Mouse (Mus musculus): ENCODE measurements around the gene Dhrs7.
A peak's percentile ranks its signal among the peaks of the same experiment; 100 is the strongest.
"Not testable (repeated sequence)": the region's sequence is repeated elsewhere in the genome, so short reads cannot be mapped to it uniquely, and the experiment has no call there.

The Dhrs7 gene

DNA sequence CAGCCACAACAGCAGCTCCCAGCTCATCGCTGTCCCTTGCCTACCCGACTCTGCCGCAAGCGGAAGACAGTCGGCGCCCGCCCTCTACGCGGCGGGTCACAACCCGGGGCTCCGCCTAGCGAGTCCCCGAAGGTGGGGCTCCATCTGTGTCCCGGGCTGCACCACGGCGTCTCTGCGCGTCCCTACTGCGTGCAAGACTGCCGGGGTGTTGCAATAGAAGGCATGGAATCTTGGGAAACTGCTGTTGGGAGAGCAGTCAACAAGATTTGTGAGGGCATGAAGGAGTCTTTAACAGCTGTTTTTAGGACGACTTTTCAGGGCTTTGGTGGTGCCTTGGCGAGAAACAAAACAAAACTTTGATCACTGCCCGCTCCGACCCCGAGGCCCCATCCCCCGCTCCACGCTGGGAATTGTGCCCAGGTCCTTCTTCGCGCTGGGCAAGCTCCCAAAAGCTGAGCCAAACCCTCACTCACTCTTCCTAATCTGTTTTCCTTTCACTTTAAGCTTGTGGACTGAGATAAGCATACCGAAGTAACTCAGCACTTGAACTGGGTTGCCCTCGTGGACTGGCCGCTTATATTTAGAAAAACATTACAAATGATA, at the start of gene Dhrs7:
Gene Dhrs7 (minus strand): TSS at position 175 of the 603 bp plus-strand sequence.
- DNase-seq = peak; percentile 73

- DNase-seq = no peak
Observed at GRCm38 (mm10) chr12:72709981-72710380, 45.3 kb upstream of the Dhrs7 start.

GRCm38 (mm10) chr12:72704068-72704467, 39.4 kb upstream of the Dhrs7 start:
- no peak for DNase-seq

- DNase-seq = no peak
Observed at GRCm38 (mm10) chr12:72700013-72700412, 35.3 kb upstream of the Dhrs7 start.

GRCm38 (mm10) chr12:72694901-72695463, 30.3 kb upstream of the Dhrs7 start:
- DNase-seq = no peak

DNA sequence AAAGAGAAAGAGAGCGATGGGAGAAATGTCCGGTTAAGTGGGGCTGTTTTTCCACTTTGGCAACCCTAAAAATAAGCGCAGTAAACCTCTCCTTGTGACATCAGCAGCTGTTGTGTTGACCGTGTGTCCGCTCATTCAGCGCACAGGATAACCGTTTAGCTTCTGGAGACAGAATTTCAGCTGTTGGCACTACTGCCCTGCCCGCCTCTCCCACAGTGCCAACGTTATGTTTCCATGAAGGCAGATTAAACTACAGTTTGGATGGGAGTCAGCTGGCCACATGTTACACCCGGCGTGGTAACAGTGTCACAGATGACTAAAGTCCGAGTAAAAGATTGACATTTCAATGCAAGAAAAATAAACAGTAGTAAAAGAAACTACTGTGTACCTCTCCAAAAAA, 29.7 kb upstream of the Dhrs7 start:
- no peak for DNase-seq

GRCm38 (mm10) chr12:72693895-72694294, 29.2 kb upstream of the Dhrs7 start:
- DNase-seq = no peak

DNA sequence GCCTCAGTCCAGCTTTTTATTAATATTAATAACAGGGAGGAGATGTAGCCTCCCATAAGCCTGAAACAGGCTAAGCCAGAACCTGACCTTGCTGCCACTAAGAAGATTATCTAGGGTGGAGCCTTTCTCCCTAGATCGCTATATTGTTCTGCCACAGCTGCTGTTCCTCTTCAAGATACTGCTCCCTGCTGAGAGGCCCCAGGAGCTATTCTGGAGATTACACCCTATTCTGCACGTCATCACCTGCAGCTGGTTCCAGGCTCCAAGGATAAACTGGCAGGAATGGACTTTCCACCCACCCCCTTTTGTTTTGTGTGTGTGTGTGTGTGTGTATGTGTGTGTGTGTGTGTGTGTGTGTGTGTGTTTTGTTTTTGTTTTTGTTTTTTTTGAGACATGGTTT, 23.6 kb upstream of the Dhrs7 start:
- DNase-seq = not testable (repeated sequence)

GRCm38 (mm10) chr12:72687741-72688140, 23.0 kb upstream of the Dhrs7 start:
- DNase-seq = not testable (repeated sequence)

DNA sequence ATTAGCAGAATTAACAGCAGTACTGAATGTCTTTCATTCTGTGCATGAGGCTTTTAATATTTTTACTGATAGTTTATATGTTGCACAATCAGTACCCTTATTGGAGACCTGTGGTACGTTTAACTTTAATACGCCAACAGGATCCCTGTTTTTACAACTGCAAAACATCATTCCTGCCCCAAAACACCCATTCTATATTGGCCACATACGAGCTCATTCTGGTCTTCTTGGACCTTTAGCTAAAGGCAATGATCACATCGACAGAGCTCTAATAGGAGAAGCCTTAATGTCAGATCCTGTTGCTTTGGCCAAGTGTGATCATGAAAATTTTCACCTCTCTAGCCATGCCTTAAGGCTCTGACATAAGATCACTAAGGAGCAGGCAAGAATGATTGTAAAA, 21.9 kb upstream of the Dhrs7 start:
- not testable (repeated sequence) for DNase-seq

- no peak for DNase-seq
Observed at GRCm38 (mm10) chr12:72683612-72684011, 18.9 kb upstream of the Dhrs7 start.

GRCm38 (mm10) chr12:72682511-72683282, 18.0 kb upstream of the Dhrs7 start:
- DNase-seq = no peak

GRCm38 (mm10) chr12:72681919-72682318, 17.2 kb upstream of the Dhrs7 start:
- no peak for DNase-seq

GRCm38 (mm10) chr12:72679635-72680034, 14.9 kb upstream of the Dhrs7 start:
- DNase-seq = no peak

DNA sequence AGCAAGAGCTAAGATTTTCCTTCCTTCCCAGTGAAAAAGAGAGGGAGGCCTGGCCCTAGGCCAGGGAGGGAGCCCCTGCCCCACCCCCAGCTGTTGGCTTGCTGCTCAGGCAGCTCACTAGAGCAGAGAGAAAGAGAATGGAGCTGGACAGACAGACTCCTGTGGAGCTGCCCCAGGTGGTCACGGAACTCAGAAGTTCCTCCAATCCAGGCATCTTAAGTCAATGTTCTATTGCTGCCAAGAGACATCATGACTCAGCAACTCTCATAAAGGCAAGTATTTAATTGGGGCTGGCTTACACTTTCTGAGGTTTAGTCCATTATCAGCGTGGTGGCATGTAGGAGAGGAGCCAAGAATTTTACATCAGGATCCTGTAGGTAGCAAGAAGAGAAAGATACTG, 10.1 kb upstream of the Dhrs7 start:
- DNase-seq = no peak

GRCm38 (mm10) chr12:72674079-72674797, 9.5 kb upstream of the Dhrs7 start:
- no peak for DNase-seq

DNA sequence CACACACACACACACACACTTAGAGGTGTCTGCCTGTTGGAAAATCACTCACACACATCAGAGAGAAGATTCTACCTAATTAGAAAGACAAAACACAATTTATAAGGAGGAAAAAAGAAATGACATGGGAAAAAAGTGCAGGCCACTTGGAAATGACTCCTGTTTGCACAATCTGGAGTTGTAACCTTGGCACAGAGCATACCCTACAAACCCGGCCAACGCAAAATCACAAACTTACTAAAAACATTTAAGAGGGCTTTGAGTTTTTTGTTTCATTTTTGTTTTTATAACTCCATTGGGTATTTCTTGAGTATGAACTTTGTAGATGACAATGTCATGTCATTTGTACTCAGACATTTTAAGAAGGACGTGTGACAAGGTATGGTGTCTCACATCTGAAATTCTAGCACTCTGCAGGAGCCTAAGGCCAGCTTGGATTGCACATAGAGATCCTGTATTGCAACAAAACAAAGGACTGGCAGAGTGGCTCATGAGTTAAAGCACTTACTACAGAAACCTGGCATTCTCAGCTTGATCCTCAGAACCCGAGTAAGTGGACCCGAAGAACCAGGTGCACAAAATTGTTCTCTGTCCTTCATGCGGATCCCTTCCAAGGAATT, 6.9 kb upstream of the Dhrs7 start:
- no peak for DNase-seq

DNA sequence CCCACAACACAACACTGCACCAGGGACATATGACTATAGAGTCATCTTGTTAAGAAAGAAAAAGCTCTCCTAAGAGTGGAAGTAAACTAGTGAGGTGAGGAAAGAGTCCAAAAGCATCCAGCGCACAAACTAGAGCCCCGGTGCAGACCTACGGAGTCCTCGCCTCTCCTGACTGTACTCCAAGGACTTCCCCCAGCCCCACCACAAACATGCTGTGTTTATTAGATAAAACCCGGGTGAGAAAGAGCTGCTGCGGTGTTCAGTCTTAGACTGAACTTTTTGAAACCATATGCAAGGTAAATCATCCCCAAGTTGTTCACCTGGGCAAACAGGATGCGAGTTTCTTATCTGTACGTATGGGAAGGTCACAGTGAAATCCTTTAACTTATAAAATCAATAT, 6.2 kb upstream of the Dhrs7 start:
- no peak for DNase-seq

GRCm38 (mm10) chr12:72667868-72668469, 3.3 kb upstream of the Dhrs7 start:
- no peak for DNase-seq

GRCm38 (mm10) chr12:72666015-72666414, 1.3 kb upstream of the Dhrs7 start:
- DNase-seq = no peak

DNA sequence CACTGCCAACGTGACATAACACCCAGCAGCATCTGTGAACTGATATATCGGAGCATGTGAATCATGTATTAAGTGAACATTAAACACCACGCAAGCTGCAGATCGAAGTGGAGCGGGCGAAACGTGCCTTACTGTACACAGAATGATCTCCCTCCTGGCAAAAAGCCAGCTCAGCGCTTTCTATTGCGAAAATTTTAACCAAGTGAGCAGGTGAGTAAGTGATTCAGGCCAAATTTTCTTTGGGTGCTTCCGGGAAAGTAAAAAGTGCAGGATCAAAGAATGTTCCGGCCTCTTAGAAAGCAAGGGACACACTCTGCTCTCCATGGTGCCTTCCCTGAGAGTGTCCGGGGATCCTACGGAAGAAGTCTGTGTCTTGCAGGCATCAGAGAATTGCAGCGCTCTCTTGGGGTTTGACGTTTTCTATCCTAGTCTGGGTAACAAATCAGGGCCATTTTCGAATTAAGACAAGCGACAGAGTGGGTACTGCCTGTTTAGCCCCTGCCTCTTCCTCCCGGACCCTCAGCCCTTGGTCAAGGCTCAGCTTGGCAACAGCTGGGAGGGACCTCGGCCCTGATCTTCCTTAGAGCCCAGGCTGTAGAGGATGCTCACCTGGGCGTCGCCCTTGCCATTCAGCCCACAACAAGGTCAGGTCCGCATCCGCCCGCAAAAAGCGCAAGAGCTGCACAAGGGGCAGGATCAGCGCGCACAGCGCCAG, 532 bp downstream of the Dhrs7 start:
- DNase-seq = peak; percentile 52

GRCm38 (mm10) chr12:72655775-72656174, 8.9 kb downstream of the Dhrs7 start:
- no peak for DNase-seq

All from right cerebral cortex, postnatal 4 days (tissue).